Mouse (Mus musculus) heart, embryonic 15.5 days (tissue): ENCODE measurements around the gene Hdac6. TPM values are rescaled to one million over a fixed set of nuclear protein-coding genes. Genes with fewer than 3 reads are reported as not detected.

Experiments used
- ATAC-seq: fragments of 200-750 bp; cut with Nextera tagmentation; replicated peaks from 2 replicates; pipeline ENCODE4 v1.8.0; 2017; ENCODE audit warnings: low read depth, moderate TSS enrichment; ENCODE audit not compliant: insufficient number of reproducible peaks, insufficient read depth, low FRiP score
- H3K27ac ChIP-seq: fragments of 300-500 bp; sonication (generic); 2 replicates; pipeline ENCODE4 v1.5.1; 2015; ENCODE audit warnings: mild to moderate bottlenecking, inconsistent platforms
- H3K27me3 ChIP-seq: fragments of 300-500 bp; sonication (generic); 2 replicates; pipeline ENCODE4 v1.6.1; 2015; ENCODE audit warnings: inconsistent platforms
- H3K36me3 ChIP-seq: fragments of 300-500 bp; sonication (generic); 2 replicates; pipeline ENCODE4 v1.6.1; 2015; ENCODE audit warnings: mild to moderate bottlenecking, inconsistent platforms
- H3K4me1 ChIP-seq: fragments of 300-500 bp; sonication (generic); replicated peaks from 2 replicates; pipeline ENCODE4 v1.6.1; 2015; ENCODE audit warnings: inconsistent platforms
- H3K4me2 ChIP-seq: fragments of 300-500 bp; sonication (generic); 2 replicates; pipeline ENCODE4 v1.6.1; 2015; ENCODE audit warnings: inconsistent platforms, mild to moderate bottlenecking, moderate library complexity
- H3K4me3 ChIP-seq: fragments of 300-500 bp; sonication (generic); 2 replicates; pipeline ENCODE4 v1.5.1; 2015; ENCODE audit warnings: mild to moderate bottlenecking, inconsistent platforms
- H3K9ac ChIP-seq: fragments of 300-500 bp; sonication (generic); 2 replicates; pipeline ENCODE4 v1.6.1; 2015; ENCODE audit warnings: mild to moderate bottlenecking, inconsistent platforms
- H3K9me3 ChIP-seq: fragments of 300-500 bp; sonication (generic); replicated peaks from 2 replicates; pipeline ENCODE4 v1.6.1; 2016; ENCODE audit warnings: inconsistent platforms
- WGBS: fragments of 180-500 bp; shearing (Covaris S2); methylation state at CpG from one replicate; pipeline ENCODE4 v1.1.7; 2015; ENCODE audit warnings: mixed read lengths; 5-methylcytosine and 5-hydroxymethylcytosine counted together
- polyA plus RNA-seq: library from polyadenylated mRNA; unstranded; fragments of >200 nt; fragmentation: Nextera tagmentation; extraction: Ambion mirVana; gene quantifications from 2 replicates; pipeline ENCODE4 v1.2.1, GENCODE M21; 2015

Hdac6 gene
- polyA plus RNA-seq, 1 experiment from 2014 or later = 21.4 TPM

- H3K9ac ChIP-seq = no peak overlapping the region
- no peak overlapping the region for H3K27ac ChIP-seq
- no peak overlapping the region for H3K4me2 ChIP-seq
- no peak overlapping the region for H3K4me3 ChIP-seq
- ATAC-seq = no peak
- WGBS = 59% methylated on average over 7 of the region's 7 CpGs
- no peaks in the 10 kb centered on the region for H3K36me3 ChIP-seq
- H3K27me3 ChIP-seq = no peaks in the 10 kb centered on the region
- no peaks in the 10 kb centered on the region for H3K9me3 ChIP-seq
- H3K4me1 ChIP-seq = no peaks in the 10 kb centered on the region
Observed at GRCm38 (mm10) chrX:7963829-7964626, 16.3 kb upstream of the Hdac6 start.

- Histone ChIP-seq H3K4me2 (no peak overlapping the region), H3K9me3 (no peaks in the 10 kb centered on the region), H3K4me1 (no peaks in the 10 kb centered on the region), H3K27me3 (no peaks in the 10 kb centered on the region), H3K4me3 (no peak overlapping the region), H3K9ac (no peak overlapping the region), H3K27ac (no peak overlapping the region), H3K36me3 (no peaks in the 10 kb centered on the region)
- ATAC-seq = no peak
- WGBS = 87% methylated on average over 9 of the region's 9 CpGs
Observed at GRCm38 (mm10) chrX:7958868-7959267, 11.2 kb upstream of the Hdac6 start.

GRCm38 (mm10) chrX:7950091-7950490 lies 2.4 kb upstream of the Hdac6 start:
- H3K4me1 ChIP-seq = no peaks in the 10 kb centered on the region
- ATAC-seq = no peak
- no peaks in the 10 kb centered on the region for H3K27me3 ChIP-seq
- 85% methylated on average over 7 of the region's 7 CpGs for WGBS
- H3K9ac ChIP-seq = no peak overlapping the region
- H3K9me3 ChIP-seq = no peaks in the 10 kb centered on the region
- H3K27ac ChIP-seq = no peak overlapping the region
- no peak overlapping the region for H3K4me3 ChIP-seq
- no peak overlapping the region for H3K4me2 ChIP-seq
- H3K36me3 ChIP-seq = no peaks in the 10 kb centered on the region

GRCm38 (mm10) chrX:7947900-7948492 lies 307 bp upstream of the Hdac6 start:
- Histone ChIP-seq H3K9me3 (no peaks in the 10 kb centered on the region), H3K4me2 (peak overlapping the region; percentile 65), H3K4me1 (no peaks in the 10 kb centered on the region), H3K4me3 (peak overlapping the region; percentile 58), H3K9ac (peak overlapping the region; percentile 44; the same call in 1 of the 2 replicates), H3K27me3 (no peaks in the 10 kb centered on the region), H3K36me3 (no peaks in the 10 kb centered on the region), H3K27ac (peak overlapping the region; percentile 71)
- WGBS = 13% methylated on average over 38 of the region's 38 CpGs
- ATAC-seq = peak; percentile 97

- H3K9ac ChIP-seq = no peak overlapping the region
- H3K27me3 ChIP-seq = no peaks in the 10 kb centered on the region
- H3K4me3 ChIP-seq = no peak overlapping the region
- no peaks in the 10 kb centered on the region for H3K4me1 ChIP-seq
- no peaks in the 10 kb centered on the region for H3K9me3 ChIP-seq
- 81% methylated on average over 8 of the region's 8 CpGs for WGBS
- ATAC-seq = no peak
- H3K36me3 ChIP-seq = no peaks in the 10 kb centered on the region; the same call in 1 of the 2 replicates
- no peak overlapping the region for H3K27ac ChIP-seq
- no peak overlapping the region for H3K4me2 ChIP-seq
Observed at GRCm38 (mm10) chrX:7945618-7946017, 2.1 kb downstream of the Hdac6 start.

- Histone ChIP-seq H3K27me3 (no peaks in the 10 kb centered on the region), H3K4me2 (no peak overlapping the region), H3K36me3 (peaks cover 11% of the 10 kb centered on the region; the same call in 1 of the 2 replicates), H3K9me3 (no peaks in the 10 kb centered on the region), H3K9ac (no peak overlapping the region), H3K4me3 (no peak overlapping the region), H3K4me1 (no peaks in the 10 kb centered on the region), H3K27ac (no peak overlapping the region)
- no peak for ATAC-seq
- 85% methylated on average over 6 of the region's 6 CpGs for WGBS
Observed at GRCm38 (mm10) chrX:7937667-7938066, 10.0 kb downstream of the Hdac6 start.

- Histone ChIP-seq H3K9me3 (no peaks in the 10 kb centered on the region), H3K4me1 (no peaks in the 10 kb centered on the region), H3K36me3 (peaks cover 11% of the 10 kb centered on the region; the same call in 1 of the 2 replicates), H3K9ac (no peak overlapping the region), H3K4me3 (no peak overlapping the region), H3K27me3 (no peaks in the 10 kb centered on the region), H3K27ac (no peak overlapping the region), H3K4me2 (no peak overlapping the region)
- ATAC-seq = no peak
- 49% methylated on average over 11 of the region's 11 CpGs for whole genome bisulfite sequencing
Observed at GRCm38 (mm10) chrX:7936874-7937273, 10.8 kb downstream of the Hdac6 start.

GRCm38 (mm10) chrX:7928270-7928790 lies 19.4 kb downstream of the Hdac6 start, which contains the start of gene Eras:
Gene Eras, minus strand, starts transcription at chrX:7928607.
- H3K36me3 ChIP-seq = no peaks in the 10 kb centered on the region; the same call in 1 of the 2 replicates
- H3K9me3 ChIP-seq = no peaks in the 10 kb centered on the region
- no peak for ATAC-seq
- H3K4me1 ChIP-seq = no peaks in the 10 kb centered on the region
- no peak within 1 kb of the TSS for H3K27ac ChIP-seq
- peak within 1 kb of the TSS; percentile 11; the same call in 1 of the 2 replicates for H3K4me3 ChIP-seq
- 19% methylated on average over 19 of the region's 19 CpGs for WGBS
- peak within 1 kb of the TSS; percentile 36 for H3K4me2 ChIP-seq
- no peak within 1 kb of the TSS for H3K9ac ChIP-seq
- H3K27me3 ChIP-seq = peaks cover 53% of the 10 kb centered on the region

- no peaks in the 10 kb centered on the region for H3K36me3 ChIP-seq
- peaks cover 4% of the 10 kb centered on the region; the same call in 1 of the 2 replicates for H3K4me1 ChIP-seq
- peaks cover 66% of the 10 kb centered on the region for H3K27me3 ChIP-seq
- H3K4me3 ChIP-seq = 0 out of 2 replicates have a peak overlapping the region, but pooled peaks have one; percentile 11
- ATAC-seq = no peak
- peak overlapping the region; percentile 36 for H3K4me2 ChIP-seq
- H3K9ac ChIP-seq = no peak overlapping the region
- 21% methylated on average over 10 of the region's 10 CpGs for WGBS
- H3K27ac ChIP-seq = no peak overlapping the region
- H3K9me3 ChIP-seq = no peaks in the 10 kb centered on the region
Observed at GRCm38 (mm10) chrX:7927116-7927515, 20.6 kb downstream of the Hdac6 start.

GRCm38 (mm10) chrX:7926266-7926665 lies 21.4 kb downstream of the Hdac6 start:
- H3K27me3 ChIP-seq = peaks cover 74% of the 10 kb centered on the region
- 63% methylated on average over 6 of the region's 6 CpGs for WGBS

GRCm38 (mm10) chrX:7922032-7922431 lies 25.7 kb downstream of the Hdac6 start:
- no peak for ATAC-seq
- WGBS = 11% methylated on average over 31 of the region's 48 CpGs
- Histone ChIP-seq H3K36me3 (no peaks in the 10 kb centered on the region), H3K27me3 (peaks cover 81% of the 10 kb centered on the region), H3K4me2 (peak overlapping the region; percentile 55), H3K9me3 (no peaks in the 10 kb centered on the region), H3K4me3 (peak overlapping the region; percentile 33), H3K27ac (no peak overlapping the region), H3K9ac (no peak overlapping the region), H3K4me1 (peaks cover 7% of the 10 kb centered on the region; the same call in 1 of the 2 replicates)

More at GRCm38 (mm10) chrX:7926266-7926665, 21.4 kb downstream of the Hdac6 start:
- ATAC-seq = no peak
- H3K36me3 ChIP-seq = no peaks in the 10 kb centered on the region
- no peak overlapping the region for H3K9ac ChIP-seq
- H3K9me3 ChIP-seq = no peaks in the 10 kb centered on the region
- H3K27ac ChIP-seq = no peak overlapping the region
- H3K4me2 ChIP-seq = no peak overlapping the region
- H3K4me1 ChIP-seq = peaks cover 7% of the 10 kb centered on the region; the same call in 1 of the 2 replicates
- no peak overlapping the region for H3K4me3 ChIP-seq
